Mouse (Mus musculus) limb, embryonic 15.5 days (tissue): ENCODE data around the gene Cd163l1. TPM values are rescaled to one million over a fixed set of nuclear protein-coding genes. Genes with fewer than 3 reads are reported as not detected.

Experiments
- ATAC-seq: fragments of 200-750 bp; cut with Nextera tagmentation; 2 replicates; pipeline ENCODE4 v1.8.0; 2017; ENCODE audit warnings: low read depth, moderate TSS enrichment; ENCODE audit not compliant: insufficient number of reproducible peaks, low FRiP score, low TSS enrichment
- H3K27ac ChIP-seq: fragments of 300-500 bp; sonication (generic); 2 replicates; pipeline ENCODE4 v1.5.1; 2015; ENCODE audit warnings: moderate library complexity, mild to moderate bottlenecking, inconsistent platforms
- H3K27me3 ChIP-seq: fragments of 300-500 bp; sonication (generic); 2 replicates; pipeline ENCODE4 v1.6.1; 2015; ENCODE audit warnings: inconsistent platforms
- H3K36me3 ChIP-seq: fragments of 300-500 bp; sonication (generic); 2 replicates; pipeline ENCODE4 v1.6.1; 2015; ENCODE audit warnings: inconsistent platforms
- H3K4me1 ChIP-seq: fragments of 300-500 bp; sonication (generic); 2 replicates; pipeline ENCODE4 v1.6.1; 2015; ENCODE audit warnings: inconsistent platforms
- H3K4me2 ChIP-seq: fragments of 300-500 bp; sonication (generic); 2 replicates; pipeline ENCODE4 v1.6.1; 2015; ENCODE audit warnings: mild to moderate bottlenecking, inconsistent platforms
- H3K4me3 ChIP-seq: fragments of 300-500 bp; sonication (generic); 2 replicates; pipeline ENCODE4 v1.5.1; 2015; ENCODE audit warnings: mild to moderate bottlenecking, inconsistent platforms
- H3K9ac ChIP-seq: fragments of 300-500 bp; sonication (generic); 2 replicates; pipeline ENCODE4 v1.6.1; 2015; ENCODE audit warnings: inconsistent platforms
- H3K9me3 ChIP-seq: fragments of 300-500 bp; sonication (generic); 2 replicates; pipeline ENCODE4 v1.6.1; 2016; ENCODE audit warnings: inconsistent platforms
- WGBS: fragments of 180-500 bp; shearing (Covaris S2); methylation state at CpG from one replicate; pipeline ENCODE4 v1.1.7; 2015; 5-methylcytosine and 5-hydroxymethylcytosine counted together
- polyA plus RNA-seq: library from polyadenylated mRNA; unstranded; fragments of >200 nt; fragmentation: Nextera tagmentation; extraction: Ambion mirVana; gene quantifications from 2 replicates; pipeline ENCODE4 v1.2.1, GENCODE M21; 2015

The Cd163l1 gene
- 0.11 TPM in 1 of 2 replicates, not detected in the other for polyA plus RNA-seq

- H3K9me3 ChIP-seq, result no peaks in the 10 kb centered on the region
- no peak within 1 kb of the TSS for H3K4me3 ChIP-seq
- H3K4me1 ChIP-seq, result no peaks in the 10 kb centered on the region
- H3K27ac ChIP-seq, result no peak within 1 kb of the TSS
- H3K36me3 ChIP-seq, result no peaks in the 10 kb centered on the region
- no peak within 1 kb of the TSS for H3K9ac ChIP-seq
- no peak within 1 kb of the TSS for H3K4me2 ChIP-seq
- no peak for ATAC-seq
- WGBS, result 87% methylated on average over 2 of the region's 2 CpGs
- no peaks in the 10 kb centered on the region for H3K27me3 ChIP-seq
Observed at GRCm38 (mm10) chr7:140217967-140218366, at the start of gene Cd163l1. Cd163l1 (plus strand) TSS chr7:140218267.

- Histone ChIP-seq H3K27me3 (no peaks in the 10 kb centered on the region), H3K9me3 (no peaks in the 10 kb centered on the region), H3K4me2 (no peak overlapping the region), H3K9ac (no peak overlapping the region), H3K4me1 (no peaks in the 10 kb centered on the region), H3K4me3 (no peak overlapping the region), H3K27ac (no peak overlapping the region), H3K36me3 (no peaks in the 10 kb centered on the region)
- WGBS, result 80% methylated on average over 4 of the region's 4 CpGs
- no peak for ATAC-seq
Observed at GRCm38 (mm10) chr7:140169386-140169785, 48.7 kb upstream of the Cd163l1 start.

- ATAC-seq, result no peak
- Histone ChIP-seq H3K4me3 (no peak overlapping the region), H3K9me3 (no peaks in the 10 kb centered on the region), H3K4me2 (no peak overlapping the region), H3K27ac (no peak overlapping the region), H3K27me3 (no peaks in the 10 kb centered on the region), H3K36me3 (no peaks in the 10 kb centered on the region), H3K4me1 (no peaks in the 10 kb centered on the region), H3K9ac (no peak overlapping the region)
- WGBS, result 89% methylated on average over 3 of the region's 3 CpGs
Observed at GRCm38 (mm10) chr7:140170863-140171262, 47.2 kb upstream of the Cd163l1 start.

- Histone ChIP-seq H3K4me1 (no peaks in the 10 kb centered on the region), H3K9ac (no peak within 1 kb of the TSS), H3K27me3 (no peaks in the 10 kb centered on the region), H3K27ac (no peak within 1 kb of the TSS), H3K36me3 (no peaks in the 10 kb centered on the region), H3K4me2 (no peak within 1 kb of the TSS), H3K9me3 (no peaks in the 10 kb centered on the region), H3K4me3 (no peak within 1 kb of the TSS)
- 19% methylated on average over 1 of the region's 1 CpGs for WGBS
- ATAC-seq, result no peak
Observed at GRCm38 (mm10) chr7:140172936-140173335, 45.1 kb upstream of the Cd163l1 start, which contains the start of gene Olfr523. Olfr523 (plus strand) TSS chr7:140173217.

GRCm38 (mm10) chr7:140179176-140179575 is 38.9 kb upstream of the Cd163l1 start:
- Histone ChIP-seq H3K36me3 (no peaks in the 10 kb centered on the region), H3K27me3 (no peaks in the 10 kb centered on the region), H3K27ac (no peak overlapping the region), H3K4me2 (no peak overlapping the region), H3K9ac (no peak overlapping the region), H3K4me1 (no peaks in the 10 kb centered on the region), H3K4me3 (no peak overlapping the region), H3K9me3 (no peaks in the 10 kb centered on the region)
- no peak for ATAC-seq
- 83% methylated on average over 2 of the region's 2 CpGs for WGBS

GRCm38 (mm10) chr7:140180692-140181091 is 37.4 kb upstream of the Cd163l1 start:
- no peaks in the 10 kb centered on the region for H3K36me3 ChIP-seq
- no peak overlapping the region for H3K4me2 ChIP-seq
- no peaks in the 10 kb centered on the region for H3K4me1 ChIP-seq
- no peak overlapping the region for H3K9ac ChIP-seq
- H3K27me3 ChIP-seq, result no peaks in the 10 kb centered on the region
- no peak for ATAC-seq
- H3K4me3 ChIP-seq, result no peak overlapping the region
- 85% methylated on average over 2 of the region's 2 CpGs for WGBS
- no peak overlapping the region for H3K27ac ChIP-seq
- H3K9me3 ChIP-seq, result no peaks in the 10 kb centered on the region

GRCm38 (mm10) chr7:140184206-140184605 is 33.9 kb upstream of the Cd163l1 start:
- H3K4me2 ChIP-seq, result no peak overlapping the region
- H3K4me3 ChIP-seq, result no peak overlapping the region
- no peak overlapping the region for H3K27ac ChIP-seq
- no peaks in the 10 kb centered on the region for H3K4me1 ChIP-seq
- ATAC-seq, result no peak
- WGBS, result 84% methylated on average over 4 of the region's 4 CpGs
- H3K27me3 ChIP-seq, result no peaks in the 10 kb centered on the region
- H3K9ac ChIP-seq, result no peak overlapping the region
- no peaks in the 10 kb centered on the region for H3K36me3 ChIP-seq
- no peaks in the 10 kb centered on the region for H3K9me3 ChIP-seq

- 57% methylated on average over 18 of the region's 18 CpGs for WGBS
- no peaks in the 10 kb centered on the region for H3K4me1 ChIP-seq
- H3K27me3 ChIP-seq, result no peaks in the 10 kb centered on the region
- H3K27ac ChIP-seq, result no peak overlapping the region
- no peaks in the 10 kb centered on the region for H3K9me3 ChIP-seq
- no peak overlapping the region for H3K4me3 ChIP-seq
- ATAC-seq, result no peak
- H3K9ac ChIP-seq, result no peak overlapping the region
- H3K4me2 ChIP-seq, result no peak overlapping the region
- no peaks in the 10 kb centered on the region for H3K36me3 ChIP-seq
Observed at GRCm38 (mm10) chr7:140186646-140187620, 31.1 kb upstream of the Cd163l1 start.

- Histone ChIP-seq H3K36me3 (no peaks in the 10 kb centered on the region), H3K9ac (no peak overlapping the region), H3K27ac (no peak overlapping the region), H3K27me3 (no peaks in the 10 kb centered on the region), H3K4me2 (no peak overlapping the region), H3K4me1 (no peaks in the 10 kb centered on the region), H3K9me3 (no peaks in the 10 kb centered on the region), H3K4me3 (no peak overlapping the region)
- WGBS, result 78% methylated on average over 7 of the region's 7 CpGs
- ATAC-seq, result no peak
Observed at GRCm38 (mm10) chr7:140187721-140188390, 30.2 kb upstream of the Cd163l1 start.

- Histone ChIP-seq H3K36me3 (no peaks in the 10 kb centered on the region), H3K4me3 (no peak overlapping the region), H3K4me2 (no peak overlapping the region), H3K27me3 (no peaks in the 10 kb centered on the region), H3K27ac (no peak overlapping the region), H3K9me3 (no peaks in the 10 kb centered on the region), H3K4me1 (no peaks in the 10 kb centered on the region), H3K9ac (no peak overlapping the region)
- no peak for ATAC-seq
- 57% methylated on average over 4 of the region's 4 CpGs for WGBS
Observed at GRCm38 (mm10) chr7:140188391-140189328, 29.4 kb upstream of the Cd163l1 start.

- no peaks in the 10 kb centered on the region for H3K36me3 ChIP-seq
- H3K4me1 ChIP-seq, result no peaks in the 10 kb centered on the region
- H3K4me3 ChIP-seq, result no peak overlapping the region
- 97% methylated on average over 1 of the region's 1 CpGs for WGBS
- ATAC-seq, result no peak
- H3K4me2 ChIP-seq, result no peak overlapping the region
- H3K27me3 ChIP-seq, result no peaks in the 10 kb centered on the region
- no peak overlapping the region for H3K27ac ChIP-seq
- no peaks in the 10 kb centered on the region for H3K9me3 ChIP-seq
- H3K9ac ChIP-seq, result no peak overlapping the region
Observed at GRCm38 (mm10) chr7:140190435-140190834, 27.6 kb upstream of the Cd163l1 start.
